Mouse (Mus musculus): ENCODE measurements at regions not wholly inside any gene's neighbourhood (a gene's known extent, or its start where the extent isn't known, plus 50 kb on each side); places are given as distances from the start of the nearest gene placed in this dataset.

- CTCF ChIA-PET, result no interaction called here
Measured at GRCm38 (mm10) chr12:94155110-94155858, 1536.7 kb upstream of the Flrt2 start.

GRCm38 (mm10) chr12:94182358-94182757, 1509.7 kb upstream of the Flrt2 start:
- CTCF ChIA-PET, result no interaction called here

- CTCF ChIA-PET, result no interaction called here
Measured at GRCm38 (mm10) chr12:94190620-94191081, 1501.4 kb upstream of the Flrt2 start.

- CTCF ChIA-PET, result no interaction called here
Measured at GRCm38 (mm10) chr12:94217906-94218305, 1474.1 kb upstream of the Flrt2 start.

- CTCF ChIA-PET, result no interaction called here
Measured at GRCm38 (mm10) chr12:94229894-94230293, 1462.1 kb upstream of the Flrt2 start.

GRCm38 (mm10) chr12:94245366-94245765, 1446.7 kb upstream of the Flrt2 start:
- CTCF ChIA-PET, result no interaction called here

GRCm38 (mm10) chr12:94247362-94247761, 1444.7 kb upstream of the Flrt2 start:
- CTCF ChIA-PET, result no interaction called here

- CTCF ChIA-PET, result no interaction called here
Measured at GRCm38 (mm10) chr12:94252957-94253633, 1438.9 kb upstream of the Flrt2 start.

GRCm38 (mm10) chr12:94280946-94281345, 1411.1 kb upstream of the Flrt2 start:
- CTCF ChIA-PET, result no interaction called here

- CTCF ChIA-PET, result no interaction called here
Measured at GRCm38 (mm10) chr12:94282931-94283330, 1409.1 kb upstream of the Flrt2 start.

- CTCF ChIA-PET, result interaction anchor here (0.7 kb wide), 1 partner anchor 13 kb away, joined by 4 read pairs; no protein-coding TSS in a partner anchor
Measured at GRCm38 (mm10) chr12:94283572-94283971, 1408.5 kb upstream of the Flrt2 start.

GRCm38 (mm10) chr12:94297864-94298263, 1394.2 kb upstream of the Flrt2 start:
- CTCF ChIA-PET, result no interaction called here

GRCm38 (mm10) chr12:94332351-94332750, 1359.7 kb upstream of the Flrt2 start:
- CTCF ChIA-PET, result no interaction called here

GRCm38 (mm10) chr12:94334671-94335070, 1357.4 kb upstream of the Flrt2 start:
- CTCF ChIA-PET, result no interaction called here

- CTCF ChIA-PET, result no interaction called here
Measured at GRCm38 (mm10) chr12:94349623-94350156, 1342.3 kb upstream of the Flrt2 start.

- CTCF ChIA-PET, result no interaction called here
Measured at GRCm38 (mm10) chr12:94364269-94364668, 1327.8 kb upstream of the Flrt2 start.

GRCm38 (mm10) chr12:94399991-94400390, 1292.0 kb upstream of the Flrt2 start:
- CTCF ChIA-PET, result no interaction called here

- CTCF ChIA-PET, result no interaction called here
Measured at GRCm38 (mm10) chr12:94420918-94421317, 1271.1 kb upstream of the Flrt2 start.

GRCm38 (mm10) chr12:94421743-94422142, 1270.3 kb upstream of the Flrt2 start:
- CTCF ChIA-PET, result no interaction called here

GRCm38 (mm10) chr12:94424340-94424981, 1267.6 kb upstream of the Flrt2 start:
- CTCF ChIA-PET, result no interaction called here

- CTCF ChIA-PET, result interaction anchor here (0.5 kb wide), 1 partner anchor 1460 kb away, joined by 4 read pairs; no protein-coding TSS in a partner anchor
Measured at GRCm38 (mm10) chr12:94449517-94449916, 1242.5 kb upstream of the Flrt2 start.

GRCm38 (mm10) chr12:94468027-94468426, 1224.0 kb upstream of the Flrt2 start:
- CTCF ChIA-PET, result no interaction called here

GRCm38 (mm10) chr12:94468609-94469008, 1223.4 kb upstream of the Flrt2 start:
- CTCF ChIA-PET, result no interaction called here
